Mouse (Mus musculus) C2C12 (cell line): ENCODE results near the gene Hnrnpl. TPM values are rescaled to one million over a fixed set of nuclear protein-coding genes. Genes with fewer than 3 reads are reported as not detected.
"Not testable (repeated sequence)": the region's sequence is repeated elsewhere in the genome, so short reads cannot be mapped to it uniquely, and the experiment has no call there.

ENCODE experiments used
- H3K27me3 ChIP-seq: one replicate; pipeline ENCODE4 v1.6.1; 2011; ENCODE audit not compliant: control insufficient read depth, insufficient read depth, insufficient read length
- H3K36me3 ChIP-seq: one replicate; pipeline ENCODE4 v1.6.1; 2011; ENCODE audit not compliant: control insufficient read depth, insufficient read depth
- H3K4me3 ChIP-seq: one replicate; pipeline ENCODE4 v1.5.1; 2011; ENCODE audit warnings: mild to moderate bottlenecking, control low read depth; ENCODE audit not compliant: poor library complexity, insufficient read depth, severe bottlenecking
- H3K79me2 ChIP-seq: one replicate; pipeline ENCODE4 v1.6.1; 2011; ENCODE audit not compliant: control insufficient read depth, insufficient read depth
- H3K79me3 ChIP-seq: one replicate; pipeline ENCODE4 v1.6.1; 2011; ENCODE audit warnings: low read depth, control low read depth
- H3ac ChIP-seq: one replicate; pipeline ENCODE3; 2011; ENCODE audit warnings: low read depth; ENCODE audit not compliant: control insufficient read depth, insufficient read length
- CEBPB ChIP-seq: IDR thresholded peaks from one replicate; pipeline ENCODE4 v1.6.1; 2011; ENCODE audit warnings: low read depth, mild to moderate bottlenecking, control low read depth, moderate library complexity
- CTCF ChIP-seq: IDR thresholded peaks from one replicate; pipeline ENCODE4 v1.5.1; 2011; ENCODE audit not compliant: control insufficient read depth, insufficient read depth, insufficient read length
- FOSL1 ChIP-seq: IDR thresholded peaks from one replicate; pipeline ENCODE4 v1.8.0; 2011; ENCODE audit warnings: mild to moderate bottlenecking, low read length; ENCODE audit not compliant: poor library complexity, insufficient read depth, severe bottlenecking
- MAX ChIP-seq: IDR thresholded peaks from one replicate; pipeline ENCODE4 v1.6.1; 2011; ENCODE audit warnings: mild to moderate bottlenecking, control low read depth
- MYOD1 ChIP-seq: IDR thresholded peaks from one replicate; pipeline ENCODE4 v1.6.1; 2011; ENCODE audit warnings: low read depth; ENCODE audit not compliant: control insufficient read depth, insufficient read length
- MYOG ChIP-seq: IDR thresholded peaks from one replicate; pipeline ENCODE4 v1.6.1; 2011; ENCODE audit not compliant: control insufficient read depth, insufficient read length; ENCODE audit errors: extremely low read depth
- USF1 ChIP-seq: IDR thresholded peaks from one replicate; pipeline ENCODE4 v1.6.1; 2011; ENCODE audit warnings: low read depth, mild to moderate bottlenecking, control low read depth, moderate library complexity
- polyA plus RNA-seq: library from polyadenylated mRNA; unstranded; fragments of >200 nt; fragmentation: generic; extraction: Trizol; gene quantifications from one replicate; pipeline ENCODE4 v1.2.1, GENCODE M21; 2012; ENCODE audit warnings: missing spikeins

Hnrnpl gene
- polyA plus RNA-seq, 1 experiment, result 303 TPM

GRCm38 (mm10) chr7:28863540-28863939 lies 55.2 kb downstream of the Hnrnpl start, which contains the start of gene Lgals7:
Gene Lgals7, plus strand, starts transcription at chr7:28863853.
- no peak for TF ChIP-seq CEBPB
- no peak for TF ChIP-seq MYOG
- TF ChIP-seq CTCF, result no peak
- TF ChIP-seq USF1, result no peak
- TF ChIP-seq MYOD1, result no peak
- no peak for TF ChIP-seq FOSL1
- TF ChIP-seq MAX, result no peak

GRCm38 (mm10) chr7:28864288-28864750 lies 56.0 kb downstream of the Hnrnpl start:
- H3ac ChIP-seq, result no peak overlapping the region
- H3K79me3 ChIP-seq, result no peaks in the 10 kb centered on the region
- no peaks in the 10 kb centered on the region for H3K36me3 ChIP-seq
- H3K79me2 ChIP-seq, result no peaks in the 10 kb centered on the region
- no peak overlapping the region for H3K4me3 ChIP-seq
- H3K27me3 ChIP-seq, result no peaks in the 10 kb centered on the region
- TF ChIP-seq MYOD1 (no peak), USF1 (no peak), MYOG (no peak), FOSL1 (no peak), MAX (no peak), CTCF (no peak), CEBPB (no peak)

More at GRCm38 (mm10) chr7:28863540-28863939, 55.2 kb downstream of the Hnrnpl start, which contains the start of gene Lgals7:
- H3K79me2 ChIP-seq, result no peaks in the 10 kb centered on the region
- no peaks in the 10 kb centered on the region for H3K27me3 ChIP-seq
- H3K36me3 ChIP-seq, result no peaks in the 10 kb centered on the region
- H3ac ChIP-seq, result no peak within 1 kb of the TSS
- H3K4me3 ChIP-seq, result no peak within 1 kb of the TSS
- no peaks in the 10 kb centered on the region for H3K79me3 ChIP-seq

GRCm38 (mm10) chr7:28865481-28866300 lies 57.4 kb downstream of the Hnrnpl start:
- Histone ChIP-seq H3K27me3 (no peaks in the 10 kb centered on the region), H3K36me3 (no peaks in the 10 kb centered on the region), H3K4me3 (no peak overlapping the region), H3K79me2 (no peaks in the 10 kb centered on the region), H3K79me3 (no peaks in the 10 kb centered on the region), H3ac (no peak overlapping the region)
- TF ChIP-seq USF1 (no peak), CEBPB (no peak), CTCF (no peak), MYOD1 (no peak), MAX (no peak), MYOG (no peak)

GRCm38 (mm10) chr7:28866769-28867507 lies 58.6 kb downstream of the Hnrnpl start:
- Histone ChIP-seq H3ac (no peak overlapping the region), H3K36me3 (no peaks in the 10 kb centered on the region), H3K79me3 (no peaks in the 10 kb centered on the region), H3K27me3 (no peaks in the 10 kb centered on the region), H3K79me2 (no peaks in the 10 kb centered on the region), H3K4me3 (no peak overlapping the region)
- no peak for TF ChIP-seq MYOG
- TF ChIP-seq FOSL1, result no peak
- TF ChIP-seq CTCF, result no peak
- TF ChIP-seq CEBPB, result no peak
- TF ChIP-seq MAX, result no peak
- no peak for TF ChIP-seq MYOD1
- no peak for TF ChIP-seq USF1

- H3K36me3 ChIP-seq, H3K79me2 ChIP-seq, H3K27me3 ChIP-seq, H3K4me3 ChIP-seq, H3K79me3 ChIP-seq, H3ac ChIP-seq: not testable (repeated sequence)
- TF ChIP-seq CTCF, result peak; percentile 66
These were observed 59.4 kb downstream of the Hnrnpl start for GRCm38 (mm10) chr7:28867508-28868340.
